Mouse (Mus musculus): ENCODE results near the gene Ephb3. TPM values are rescaled to one million over a fixed set of nuclear protein-coding genes. Genes with fewer than 3 reads are reported as not detected.

The Ephb3 gene
- polyA plus RNA-seq, 1 experiment from 2014 or later = 29.8 TPM

GRCm38 (mm10) chr16:21248713-21249531 lies 44.4 kb downstream of the Ephb3 start:
- no peak for ATAC-seq (ENCODE audit: borderline replicate concordance, extremely low read depth, low FRiP score, low TSS enrichment)
- peaks cover 42% of the 10 kb centered on the region for H3K4me1 ChIP-seq
- H3K9ac ChIP-seq = peak overlapping the region; percentile 36
- 7% methylated on average over 39 of the region's 39 CpGs for WGBS
- no peaks in the 10 kb centered on the region for H3K9me3 ChIP-seq
- H3K27me3 ChIP-seq = peaks cover 23% of the 10 kb centered on the region
- H3K4me2 ChIP-seq = peak overlapping the region; percentile 88
- no peak overlapping the region for H3K27ac ChIP-seq
- peak overlapping the region; percentile 39 for H3K4me3 ChIP-seq
- H3K36me3 ChIP-seq = no peaks in the 10 kb centered on the region

DNA sequence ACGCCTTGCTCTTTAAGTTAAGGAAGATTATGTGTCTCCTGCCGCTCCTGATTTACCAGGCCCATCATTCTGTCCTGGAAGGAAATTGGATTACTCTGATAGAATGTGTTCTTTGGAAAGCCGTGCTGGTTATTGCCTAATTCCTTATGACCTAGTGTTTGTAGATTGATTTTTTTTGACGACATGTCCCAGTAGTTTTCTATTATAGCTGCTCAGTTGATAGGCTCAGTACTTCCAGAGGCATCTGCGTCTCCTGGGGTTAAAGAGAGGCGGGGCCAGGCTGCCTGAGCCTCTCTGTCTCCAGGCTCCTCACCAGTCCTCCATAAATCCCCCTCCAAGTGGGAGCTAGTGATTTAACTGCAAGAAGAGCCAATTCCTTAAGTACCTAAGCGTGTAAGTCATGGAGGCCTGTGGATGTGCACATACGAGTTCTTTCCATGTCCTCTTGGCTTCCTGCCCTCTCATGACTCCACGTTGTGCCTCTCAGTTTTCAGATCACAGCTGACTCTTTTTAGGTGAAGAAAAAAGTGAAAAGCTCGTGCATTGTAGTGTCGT lies 47.9 kb downstream of the Ephb3 start:
- peaks cover 17% of the 10 kb centered on the region for H3K27me3 ChIP-seq
- 48% methylated on average over 11 of the region's 11 CpGs for WGBS
- H3K36me3 ChIP-seq = no peaks in the 10 kb centered on the region
- H3K27ac ChIP-seq = no peak overlapping the region
- H3K9me3 ChIP-seq = no peaks in the 10 kb centered on the region
- no peak overlapping the region for H3K9ac ChIP-seq
- H3K4me1 ChIP-seq = peaks cover 36% of the 10 kb centered on the region
- ATAC-seq (ENCODE audit: borderline replicate concordance, extremely low read depth, low FRiP score, low TSS enrichment) = no peak
- H3K4me2 ChIP-seq = no peak overlapping the region
- H3K4me3 ChIP-seq = no peak overlapping the region

GRCm38 (mm10) chr16:21255574-21256304 lies 51.2 kb downstream of the Ephb3 start:
- Histone ChIP-seq H3K27me3 (no peaks in the 10 kb centered on the region), H3K4me3 (no peak overlapping the region), H3K27ac (no peak overlapping the region; the same call in 1 of the 2 replicates), H3K36me3 (no peaks in the 10 kb centered on the region), H3K4me2 (no peak overlapping the region), H3K4me1 (peaks cover 18% of the 10 kb centered on the region), H3K9ac (no peak overlapping the region), H3K9me3 (no peaks in the 10 kb centered on the region)
- ATAC-seq (ENCODE audit: borderline replicate concordance, extremely low read depth, low FRiP score, low TSS enrichment) = no peak
- WGBS = 55% methylated on average over 11 of the region's 11 CpGs

DNA sequence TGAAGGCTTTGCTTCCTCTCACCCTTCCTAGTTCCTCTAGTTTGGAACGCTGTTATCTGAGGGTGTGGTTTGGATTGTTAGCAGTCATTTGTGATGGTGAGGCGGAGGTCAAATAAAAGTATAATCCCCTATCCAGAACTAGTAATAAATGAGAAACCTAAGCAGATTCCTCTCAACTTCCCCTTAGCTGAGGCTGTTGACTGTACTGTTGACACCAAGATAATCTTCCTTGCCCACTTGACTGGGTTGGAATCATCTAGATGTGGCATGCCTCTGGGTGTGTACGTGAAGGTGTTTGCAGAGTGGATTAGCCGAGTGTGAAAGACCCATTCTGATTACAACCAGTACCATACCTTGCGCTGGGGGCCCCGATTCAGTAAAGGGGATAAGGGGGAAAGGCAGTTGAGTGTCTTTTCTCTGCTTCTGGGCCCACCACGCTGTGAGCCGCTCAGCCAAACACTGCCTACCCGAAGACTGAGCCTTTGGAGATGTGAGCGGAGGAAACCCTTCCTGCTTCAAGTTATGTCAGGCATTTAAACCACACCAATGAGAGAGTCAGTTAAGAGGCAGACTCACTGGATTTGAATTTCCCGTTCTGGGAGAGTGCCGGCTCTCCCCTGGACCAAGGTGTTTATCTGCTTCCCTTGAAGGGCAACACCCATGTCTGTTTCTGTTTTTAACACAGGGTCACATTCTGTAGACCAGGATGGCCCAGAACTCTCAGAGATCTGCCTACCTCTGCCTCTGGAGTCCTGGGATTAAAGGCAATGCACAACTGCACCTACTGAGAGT lies 52.2 kb downstream of the Ephb3 start:
- ATAC-seq (ENCODE audit: borderline replicate concordance, extremely low read depth, low FRiP score, low TSS enrichment) = no peak
- no peaks in the 10 kb centered on the region for H3K27me3 ChIP-seq
- H3K27ac ChIP-seq = peak overlapping the region; percentile 33; the same call in 1 of the 2 replicates
- H3K9me3 ChIP-seq = no peaks in the 10 kb centered on the region
- no peak overlapping the region for H3K9ac ChIP-seq
- 78% methylated on average over 12 of the region's 12 CpGs for WGBS
- peaks cover 18% of the 10 kb centered on the region for H3K4me1 ChIP-seq
- no peaks in the 10 kb centered on the region for H3K36me3 ChIP-seq
- H3K4me3 ChIP-seq = no peak overlapping the region
- H3K4me2 ChIP-seq = no peak overlapping the region

DNA sequence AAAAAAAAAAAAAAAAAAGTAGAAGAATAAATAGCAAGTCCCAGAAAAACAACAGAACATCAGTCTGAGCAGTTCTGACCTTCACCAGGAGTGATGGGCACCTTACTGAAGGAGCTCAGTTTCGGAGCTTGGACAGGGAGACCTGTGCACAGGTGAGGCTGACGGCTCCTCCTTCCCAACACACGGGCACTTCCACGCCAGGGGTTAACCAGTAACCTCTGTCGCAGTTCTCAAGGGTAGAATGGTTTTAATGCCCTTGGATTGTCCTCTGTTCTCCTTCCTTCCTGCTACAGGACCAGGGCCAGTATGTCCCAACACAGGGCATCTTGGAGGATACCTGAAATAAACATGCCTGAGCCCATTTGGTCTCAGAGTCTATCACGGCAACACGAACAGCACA lies 60.9 kb downstream of the Ephb3 start:
- Histone ChIP-seq H3K4me3 (no peak overlapping the region), H3K4me1 (0 out of 2 replicates have a peak, but pooled peaks cover 4% of the 10 kb centered on the region), H3K27ac (no peak overlapping the region), H3K36me3 (no peaks in the 10 kb centered on the region), H3K4me2 (no peak overlapping the region), H3K9ac (no peak overlapping the region), H3K27me3 (no peaks in the 10 kb centered on the region), H3K9me3 (no peaks in the 10 kb centered on the region)
- WGBS = 84% methylated on average over 7 of the region's 7 CpGs
- no peak for ATAC-seq (ENCODE audit: borderline replicate concordance, extremely low read depth, low FRiP score, low TSS enrichment)

GRCm38 (mm10) chr16:21269775-21270174 lies 65.2 kb downstream of the Ephb3 start:
- Histone ChIP-seq H3K4me3 (no peak overlapping the region), H3K9me3 (no peaks in the 10 kb centered on the region), H3K36me3 (no peaks in the 10 kb centered on the region), H3K4me2 (no peak overlapping the region), H3K27ac (no peak overlapping the region), H3K27me3 (no peaks in the 10 kb centered on the region), H3K9ac (no peak overlapping the region), H3K4me1 (peaks cover 37% of the 10 kb centered on the region)
- ATAC-seq (ENCODE audit: borderline replicate concordance, extremely low read depth, low FRiP score, low TSS enrichment) = no peak
- WGBS = 44% methylated on average over 8 of the region's 8 CpGs

- H3K9ac ChIP-seq = no peak overlapping the region
Observed at GRCm38 (mm10) chr16:21271773-21272247, 67.3 kb downstream of the Ephb3 start.

DNA sequence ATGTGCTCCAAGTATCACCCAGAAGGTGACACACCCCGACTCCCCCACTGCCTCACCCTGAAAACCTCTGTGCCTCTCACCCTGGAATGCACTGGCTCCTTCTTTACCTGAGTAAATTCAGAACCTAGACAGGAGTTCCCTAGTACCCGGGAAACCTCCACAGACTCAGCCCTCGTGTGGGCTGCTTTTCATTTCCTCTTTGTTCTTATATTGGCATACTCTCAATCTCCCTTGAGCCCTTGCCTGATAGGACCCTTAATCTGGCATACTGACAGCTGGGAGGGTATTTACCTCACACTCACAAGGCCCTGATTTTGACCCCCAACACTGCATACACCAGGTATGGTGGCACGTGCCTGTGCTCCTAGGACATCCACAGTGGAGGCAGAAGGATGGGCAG lies 68.2 kb downstream of the Ephb3 start:
- Histone ChIP-seq H3K27ac (peak overlapping the region; percentile 60; the same call in 1 of the 2 replicates), H3K9me3 (no peaks in the 10 kb centered on the region), H3K36me3 (no peaks in the 10 kb centered on the region), H3K4me3 (no peak overlapping the region), H3K27me3 (no peaks in the 10 kb centered on the region), H3K9ac (no peak overlapping the region), H3K4me1 (peaks cover 41% of the 10 kb centered on the region), H3K4me2 (no peak overlapping the region)
- WGBS = 47% methylated on average over 4 of the region's 4 CpGs
- ATAC-seq (ENCODE audit: borderline replicate concordance, extremely low read depth, low FRiP score, low TSS enrichment) = no peak

More at GRCm38 (mm10) chr16:21271773-21272247, 67.3 kb downstream of the Ephb3 start:
- no peaks in the 10 kb centered on the region for H3K27me3 ChIP-seq
- no peaks in the 10 kb centered on the region for H3K9me3 ChIP-seq
- H3K4me2 ChIP-seq = no peak overlapping the region
- H3K4me3 ChIP-seq = no peak overlapping the region
- WGBS = 27% methylated on average over 6 of the region's 6 CpGs
- H3K36me3 ChIP-seq = no peaks in the 10 kb centered on the region
- peak; percentile 64 for ATAC-seq (ENCODE audit: borderline replicate concordance, extremely low read depth, low FRiP score, low TSS enrichment)
- H3K4me1 ChIP-seq = peaks cover 41% of the 10 kb centered on the region
- no peak overlapping the region for H3K27ac ChIP-seq

Small RNA genes lying within 50 kb of the gene (microRNA-seq; reads per million reads assigned to microRNA genes)
- gene Mir7680 = not detected

Other genes with a start within 250 kb of the Ephb3 start
- gene Teddm3, start 50.8 kb upstream of the Ephb3 start, polyA plus RNA-seq (2015; fragmentation: Nextera tagmentation; extraction: Ambion mirVana) = not detected in 2 replicates
- gene Vps8, start 218.4 kb downstream of the Ephb3 start, polyA plus RNA-seq (2015; fragmentation: Nextera tagmentation; extraction: Ambion mirVana) = 14.3 and 15.5 TPM in 2 replicates